Mouse (Mus musculus): ENCODE data around the gene Rimkla. TPM values are rescaled to one million over a fixed set of nuclear protein-coding genes. Genes with fewer than 3 reads are reported as not detected.

The Rimkla gene
- polyA plus RNA-seq, 1 experiment from 2014 or later, result 8.5 TPM

Other genes starting within 250 kb of the Rimkla start
- 0.18 and 0.59 TPM in 2 replicates for gene Cldn19, start 237.2 kb downstream of the Rimkla start, polyA plus RNA-seq (2016; fragmentation: Nextera tagmentation; extraction: Ambion mirVana)
- 1,255 and 1,318 TPM in 2 replicates for gene Ybx1, start 198.0 kb downstream of the Rimkla start, polyA plus RNA-seq (2016; fragmentation: Nextera tagmentation; extraction: Ambion mirVana)
- 117 and 118 TPM in 2 replicates for gene Ppih, start 172.1 kb downstream of the Rimkla start, polyA plus RNA-seq (2016; fragmentation: Nextera tagmentation; extraction: Ambion mirVana)
- gene Ccdc30, start 77.1 kb downstream of the Rimkla start, polyA plus RNA-seq (2016; fragmentation: Nextera tagmentation; extraction: Ambion mirVana), result 11.8 and 13.4 TPM in 2 replicates
- 19.5 and 21.0 TPM in 2 replicates for gene Ppcs, start 70.2 kb downstream of the Rimkla start, polyA plus RNA-seq (2016; fragmentation: Nextera tagmentation; extraction: Ambion mirVana)
- 0.31 TPM in 1 of 2 replicates, not detected in the other for gene Zmynd12, start 69.8 kb downstream of the Rimkla start, polyA plus RNA-seq (2016; fragmentation: Nextera tagmentation; extraction: Ambion mirVana)
- 31.7 and 32.6 TPM in 2 replicates for gene Foxj3, start 44.4 kb upstream of the Rimkla start, polyA plus RNA-seq (2016; fragmentation: Nextera tagmentation; extraction: Ambion mirVana)
- gene Frg2f1, start 46.9 kb upstream of the Rimkla start, polyA plus RNA-seq (2016; fragmentation: Nextera tagmentation; extraction: Ambion mirVana), result 3.1 and 4.4 TPM in 2 replicates
- not detected in 2 replicates for gene Guca2a, start 145.1 kb upstream of the Rimkla start, polyA plus RNA-seq (2016; fragmentation: Nextera tagmentation; extraction: Ambion mirVana)
- gene Guca2b, start 166.3 kb upstream of the Rimkla start, polyA plus RNA-seq (2016; fragmentation: Nextera tagmentation; extraction: Ambion mirVana), result not detected in 2 replicates
- gene Hivep3, start 241.2 kb upstream of the Rimkla start, polyA plus RNA-seq (2016; fragmentation: Nextera tagmentation; extraction: Ambion mirVana), result 3.2 and 4.2 TPM in 2 replicates